Mouse (Mus musculus) common myeloid progenitor, adult 5-6 weeks (primary cell): ENCODE measurements around the gene Tmem45a. TPM values are rescaled to one million over a fixed set of nuclear protein-coding genes. Genes with fewer than 3 reads are reported as not detected.
"Not testable (repeated sequence)": the region's sequence is repeated elsewhere in the genome, so short reads cannot be mapped to it uniquely, and the experiment has no call there.

Experiments
- ATAC-seq: replicated peaks from 2 replicates; pipeline ENCODE4 v1.8.0; 2016; ENCODE audit warnings: low read depth, mild to moderate bottlenecking, moderate TSS enrichment, inconsistent platforms; ENCODE audit not compliant: poor library complexity, severe bottlenecking
- total RNA-seq: library from RNA; stranded (forward); fragments of 200-1000, 187-1606 nt; gene quantifications from 2 replicates; pipeline ENCODE4 v1.2.3, GENCODE M21; 2017

Gene Tmem45a
- not detected in 2 replicates for total RNA-seq

DNA sequence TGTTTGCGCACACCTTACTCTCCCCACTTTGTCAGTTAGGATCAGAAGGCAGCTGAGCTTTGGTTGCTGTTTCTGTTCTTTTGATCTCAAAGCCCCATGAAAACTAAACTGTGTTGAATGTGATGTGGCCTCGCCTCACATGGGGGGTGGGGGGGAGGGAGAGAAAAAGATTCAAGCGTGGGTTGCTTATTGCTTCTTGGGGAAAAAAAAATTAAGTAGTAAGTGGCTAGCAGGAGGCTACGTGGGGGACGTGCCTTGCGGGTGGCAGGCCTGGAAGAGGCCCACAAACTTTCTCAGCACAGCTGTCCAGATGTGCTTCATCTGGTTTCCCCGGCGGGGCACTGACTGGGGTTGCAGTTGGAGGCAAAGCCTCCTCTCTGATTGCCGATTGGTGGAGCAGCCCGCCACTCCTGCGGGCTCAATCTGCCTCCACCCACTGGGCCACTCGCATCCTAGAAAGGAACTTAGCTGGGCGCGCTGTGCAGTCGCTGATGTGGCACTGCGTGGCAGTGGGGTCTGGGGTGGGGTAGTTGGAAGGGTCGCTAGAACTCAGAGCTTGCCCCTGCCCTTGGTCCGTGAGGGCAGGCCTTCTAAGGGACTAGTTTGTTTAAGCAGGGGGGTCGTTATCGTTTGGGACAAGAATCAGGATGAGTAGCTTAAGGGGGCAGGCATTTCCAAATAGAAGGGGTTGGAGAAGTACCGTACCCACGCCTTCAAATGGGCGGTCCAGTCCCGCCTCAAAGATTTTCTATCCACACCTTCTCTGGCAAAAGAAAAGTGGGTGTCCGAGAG, at the start of gene Tmem45a:
Tmem45a (minus strand) TSS at position 343 of the 792 bp plus-strand sequence.
- ATAC-seq = peak; percentile 99

- no peak for ATAC-seq
Observed at GRCm38 (mm10) chr16:56928023-56928422, 42.1 kb upstream of the Tmem45a start, which contains the start of gene Lnp1. Lnp1 (minus strand) TSS chr16:56928061.

DNA sequence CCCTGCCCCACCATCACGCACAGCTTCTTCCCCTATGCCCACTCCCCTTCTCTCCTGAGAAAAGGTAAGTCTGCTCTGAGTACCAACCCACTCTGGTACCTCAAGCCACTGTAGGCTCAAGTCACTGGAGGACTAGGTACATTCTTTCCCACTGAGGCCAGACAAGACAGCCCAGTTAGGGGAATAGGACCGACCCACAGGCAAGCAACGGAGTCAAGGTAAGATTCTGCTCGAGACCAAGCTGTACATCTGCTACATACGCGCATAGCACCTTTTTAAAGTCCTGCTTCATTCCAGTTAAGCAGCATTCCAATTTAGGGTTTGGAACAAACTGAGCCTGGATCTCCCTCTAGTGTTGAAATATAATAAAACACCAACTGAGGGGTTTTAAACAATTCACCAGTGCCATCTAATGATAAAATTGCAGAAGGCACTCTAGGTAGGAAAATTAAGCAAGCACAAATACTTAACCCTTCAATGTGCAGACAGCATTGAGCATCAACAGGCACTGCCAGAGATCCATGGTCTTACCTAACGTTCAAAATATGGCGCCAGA, 34.2 kb upstream of the Tmem45a start:
- ATAC-seq = peak; percentile 96

- no peak for ATAC-seq
Observed at GRCm38 (mm10) chr16:56917230-56917629, 31.3 kb upstream of the Tmem45a start.

- ATAC-seq = no peak
Observed at GRCm38 (mm10) chr16:56908986-56909385, 23.0 kb upstream of the Tmem45a start.

GRCm38 (mm10) chr16:56902206-56902605, 16.2 kb upstream of the Tmem45a start:
- not testable (repeated sequence) for ATAC-seq

- no peak for ATAC-seq
Observed at GRCm38 (mm10) chr16:56891583-56891982, 5.6 kb upstream of the Tmem45a start.

DNA sequence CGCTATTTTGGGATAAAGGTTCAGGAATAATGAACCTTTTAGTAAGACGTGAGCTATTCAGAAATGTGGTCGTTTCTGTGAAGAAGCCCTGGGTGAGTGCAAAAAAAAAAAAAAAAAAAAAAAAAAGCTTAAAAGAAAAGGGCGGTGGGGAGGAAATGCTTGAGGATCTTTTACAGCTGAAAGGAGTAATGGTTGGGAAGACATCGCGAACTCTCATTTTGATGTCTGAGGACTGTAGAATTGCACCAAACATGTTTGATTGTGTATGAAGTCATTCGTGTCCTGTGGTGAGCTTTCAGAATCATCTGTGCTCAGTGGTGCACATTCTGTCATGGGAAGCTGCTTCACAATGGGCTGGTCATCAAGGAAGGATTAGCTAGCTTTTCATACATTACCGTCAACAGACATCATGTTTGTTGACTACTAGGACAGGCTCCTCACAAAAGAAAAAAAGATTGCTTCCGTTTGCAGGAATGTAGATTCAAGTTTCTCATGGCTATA, 700 bp upstream of the Tmem45a start:
- no peak for ATAC-seq

- ATAC-seq = no peak
Observed at GRCm38 (mm10) chr16:56884811-56885210, 1.2 kb downstream of the Tmem45a start.

DNA sequence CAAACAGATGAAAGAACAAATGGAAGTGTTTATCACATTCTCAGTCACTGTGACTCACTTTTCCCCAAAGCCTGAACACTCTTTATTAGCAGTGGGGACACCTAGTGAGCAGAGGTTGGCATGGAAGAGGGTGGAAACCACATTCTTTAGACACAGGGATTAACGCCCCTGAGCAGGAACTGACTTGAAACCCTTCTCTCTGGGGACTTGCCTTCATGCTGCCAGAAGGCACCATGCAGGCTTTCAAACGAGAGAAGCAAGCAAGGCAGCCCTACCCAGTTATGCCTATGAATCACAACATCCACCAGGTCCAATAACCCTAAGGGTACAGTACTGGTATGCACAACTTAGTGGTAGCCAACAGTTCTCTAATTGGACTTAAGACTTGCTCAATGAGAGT, 12.6 kb downstream of the Tmem45a start:
- ATAC-seq = no peak

GRCm38 (mm10) chr16:56870458-56870857, 15.5 kb downstream of the Tmem45a start:
- ATAC-seq = no peak

GRCm38 (mm10) chr16:56868361-56868760, 17.6 kb downstream of the Tmem45a start:
- no peak for ATAC-seq

GRCm38 (mm10) chr16:56867591-56867990, 18.4 kb downstream of the Tmem45a start:
- no peak for ATAC-seq

- ATAC-seq = no peak
Observed at GRCm38 (mm10) chr16:56852841-56853587, 33.0 kb downstream of the Tmem45a start.

DNA sequence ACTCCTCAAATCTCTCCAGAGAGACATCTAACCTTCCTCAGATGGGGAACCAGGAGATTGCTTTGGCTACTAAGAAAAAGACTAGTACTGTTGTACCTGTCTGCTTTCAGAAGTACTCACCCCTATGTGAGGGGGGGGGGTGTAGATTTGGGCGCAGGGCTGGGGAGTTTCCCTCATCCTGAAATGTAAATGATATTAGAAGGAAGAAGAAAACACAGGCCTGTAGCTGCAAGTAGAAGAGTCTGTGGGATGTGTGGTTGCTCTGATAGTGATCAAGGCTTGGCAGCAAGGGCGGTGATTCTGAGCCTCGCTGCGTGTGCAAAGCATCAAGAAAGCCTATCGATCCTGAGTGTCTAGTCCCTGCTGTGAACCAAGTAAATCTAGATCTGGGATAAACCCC, 43.0 kb downstream of the Tmem45a start:
- no peak for ATAC-seq

DNA sequence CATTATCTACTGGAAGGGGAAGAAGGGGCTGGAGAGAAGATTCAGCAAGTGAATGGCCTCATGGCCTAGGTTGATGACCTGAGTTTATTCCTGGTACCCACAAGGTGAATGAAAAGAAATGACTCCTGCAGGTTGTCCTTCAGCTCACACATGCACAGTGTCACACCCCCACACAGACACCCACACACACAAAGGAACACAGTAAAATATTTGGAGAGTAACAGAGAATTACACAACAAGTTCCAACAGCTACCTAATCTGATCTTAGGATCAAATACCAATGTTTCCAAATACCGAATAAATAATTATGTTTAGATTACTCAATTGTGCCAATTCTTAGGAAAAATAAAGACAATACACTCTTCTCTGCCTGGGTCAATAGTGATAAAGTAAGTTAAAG, 52.7 kb downstream of the Tmem45a start:
- no peak for ATAC-seq

DNA sequence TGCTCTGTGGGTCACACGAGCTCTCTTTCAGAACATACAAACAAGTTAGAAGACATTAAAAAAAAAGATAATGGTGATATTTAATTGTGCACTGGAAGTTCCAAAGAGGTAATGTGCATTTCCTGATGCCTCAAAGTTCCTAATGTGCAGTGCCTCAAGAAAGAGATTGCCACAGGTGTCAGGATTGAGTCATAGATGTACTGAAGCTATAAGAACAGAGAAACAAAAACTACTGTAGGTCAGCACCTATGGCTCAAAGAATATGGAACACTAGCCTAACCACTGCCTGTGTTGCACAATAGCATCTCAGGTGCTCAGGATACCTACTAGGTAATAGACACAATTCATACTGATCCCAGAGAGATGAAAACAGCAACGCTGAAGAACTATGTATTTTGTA, 54.0 kb downstream of the Tmem45a start:
- ATAC-seq = no peak

DNA sequence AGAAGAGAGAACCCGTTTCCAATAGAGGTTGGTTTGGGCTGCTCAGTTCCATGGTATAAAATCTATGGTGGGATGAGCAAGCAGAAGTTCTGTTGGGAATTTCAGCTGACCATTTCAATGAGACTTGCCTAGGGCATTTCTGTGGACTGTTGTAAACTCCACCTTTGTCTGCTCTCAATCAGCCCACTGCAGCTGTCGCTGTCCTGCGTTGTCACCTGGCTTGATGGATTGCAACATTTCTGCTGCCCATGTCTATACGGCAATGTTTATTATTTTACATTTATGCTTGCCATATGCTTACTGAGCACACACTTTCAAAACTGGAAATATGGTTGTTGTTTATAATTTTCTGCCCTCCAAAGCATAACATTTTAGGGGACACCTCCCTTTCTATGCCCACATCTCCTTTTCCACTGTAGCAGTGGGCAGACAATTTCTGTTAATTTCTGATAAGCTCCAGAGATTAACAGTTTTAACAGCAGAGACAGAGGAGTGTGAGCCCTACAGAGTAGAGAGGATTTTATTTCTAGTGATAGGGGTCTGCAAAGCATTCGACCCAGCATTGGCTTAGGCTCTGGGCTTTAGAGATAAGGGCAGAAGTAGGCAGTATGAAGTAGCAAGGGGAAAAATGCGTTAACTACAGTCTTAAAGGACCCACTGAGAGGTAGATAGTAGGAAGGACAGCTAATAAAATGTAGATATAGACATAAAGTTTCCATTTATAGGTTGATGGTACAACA, 84.4 kb downstream of the Tmem45a start:
- ATAC-seq = peak; percentile 80

- ATAC-seq = no peak
Observed at GRCm38 (mm10) chr16:56800946-56801345, 85.0 kb downstream of the Tmem45a start.

- 0 out of 2 replicates have a peak, but pooled peaks have one; percentile 27 for ATAC-seq
Observed at GRCm38 (mm10) chr16:56800469-56800868, 85.5 kb downstream of the Tmem45a start.
